Mouse (Mus musculus) stomach, postnatal 0 days (tissue): ENCODE measurements around the gene Cox4i1.

ENCODE experiments used
- CTCF ChIP-seq: IDR thresholded peaks from 2 replicates; pipeline ENCODE4 v1.5.1; 2016; ENCODE audit warnings: antibody characterized with exemption, low read depth, mild to moderate bottlenecking, moderate library complexity
- EP300 ChIP-seq: optimal IDR thresholded peaks from 2 replicates; pipeline ENCODE3; 2016; ENCODE audit warnings: antibody characterized with exemption

- TF ChIP-seq CTCF (no peak), EP300 (no peak)
These were observed 26.8 kb upstream of the Cox4i1 start for GRCm38 (mm10) chr8:120641245-120641644.
